Mouse (Mus musculus): ENCODE measurements around the gene Gm10322. TPM values are rescaled to one million over a fixed set of nuclear protein-coding genes. Genes with fewer than 3 reads are reported as not detected.

The Gm10322 gene
- polyA plus RNA-seq, 1 experiment: 1.5 TPM

- H3K27me3 ChIP-seq (ENCODE audit: control insufficient read depth, insufficient read depth, low read length): no peaks in the 10 kb centered on the region
- TF ChIP-seq CTCF (IDR thresholded peaks at IDR 0.05; ENCODE audit: borderline replicate concordance, control insufficient read depth, extremely low read depth, insufficient read depth, low read length, poor library complexity) (no peak), POLR2A (IDR thresholded peaks at IDR 0.05; ENCODE audit: control insufficient read depth, extremely low read depth, insufficient read depth, low read length, poor library complexity) (no peak)
- H3K27ac ChIP-seq (ENCODE audit: control insufficient read depth, insufficient read depth, low read length): no peak overlapping the region
- no peak overlapping the region for H3K4me3 ChIP-seq (ENCODE audit: control insufficient read depth, insufficient read depth, low read length)
- WGBS: 93% methylated on average over 1 of the region's 1 CpGs
- no peaks in the 10 kb centered on the region for H3K36me3 ChIP-seq (ENCODE audit: control insufficient read depth, insufficient read depth, low read length)
- peaks cover 4% of the 10 kb centered on the region for H3K4me1 ChIP-seq (replicated peaks; ENCODE audit: control insufficient read depth, insufficient read depth, low read length)
- no peak for DNase-seq
Measured at GRCm38 (mm10) chr10:59581826-59582543, 33.9 kb upstream of the Gm10322 start.

- H3K27ac ChIP-seq (ENCODE audit: control insufficient read depth, insufficient read depth, low read length): no peak overlapping the region
- H3K27me3 ChIP-seq (ENCODE audit: control insufficient read depth, insufficient read depth, low read length): no peaks in the 10 kb centered on the region
- no peaks in the 10 kb centered on the region for H3K36me3 ChIP-seq (ENCODE audit: control insufficient read depth, insufficient read depth, low read length)
Measured at GRCm38 (mm10) chr10:59585621-59586020, 30.2 kb upstream of the Gm10322 start.

GRCm38 (mm10) chr10:59586821-59587220 is 29.0 kb upstream of the Gm10322 start:
- H3K4me1 ChIP-seq (replicated peaks; ENCODE audit: control insufficient read depth, insufficient read depth, low read length): peaks cover 15% of the 10 kb centered on the region
- no peak overlapping the region for H3K4me3 ChIP-seq (ENCODE audit: control insufficient read depth, insufficient read depth, low read length)
- TF ChIP-seq CTCF (IDR thresholded peaks at IDR 0.05; ENCODE audit: borderline replicate concordance, control insufficient read depth, extremely low read depth, insufficient read depth, low read length, poor library complexity): no peak
- no peak for TF ChIP-seq POLR2A (IDR thresholded peaks at IDR 0.05; ENCODE audit: control insufficient read depth, extremely low read depth, insufficient read depth, low read length, poor library complexity)
- WGBS: 94% methylated on average over 15 of the region's 15 CpGs
- H3K27me3 ChIP-seq (ENCODE audit: control insufficient read depth, insufficient read depth, low read length): no peaks in the 10 kb centered on the region
- no peak for DNase-seq
- no peak overlapping the region for H3K27ac ChIP-seq (ENCODE audit: control insufficient read depth, insufficient read depth, low read length)
- H3K36me3 ChIP-seq (ENCODE audit: control insufficient read depth, insufficient read depth, low read length): no peaks in the 10 kb centered on the region

More at GRCm38 (mm10) chr10:59585621-59586020, 30.2 kb upstream of the Gm10322 start:
- TF ChIP-seq CTCF (IDR thresholded peaks at IDR 0.05; ENCODE audit: borderline replicate concordance, control insufficient read depth, extremely low read depth, insufficient read depth, low read length, poor library complexity) (no peak), POLR2A (IDR thresholded peaks at IDR 0.05; ENCODE audit: control insufficient read depth, extremely low read depth, insufficient read depth, low read length, poor library complexity) (no peak)
- H3K4me1 ChIP-seq (replicated peaks; ENCODE audit: control insufficient read depth, insufficient read depth, low read length): peaks cover 15% of the 10 kb centered on the region
- DNase-seq: no peak
- no peak overlapping the region for H3K4me3 ChIP-seq (ENCODE audit: control insufficient read depth, insufficient read depth, low read length)
- WGBS: 96% methylated on average over 5 of the region's 5 CpGs

- no peak for TF ChIP-seq POLR2A (IDR thresholded peaks at IDR 0.05; ENCODE audit: control insufficient read depth, extremely low read depth, insufficient read depth, low read length, poor library complexity)
- TF ChIP-seq CTCF (IDR thresholded peaks at IDR 0.05; ENCODE audit: borderline replicate concordance, control insufficient read depth, extremely low read depth, insufficient read depth, low read length, poor library complexity): no peak
- Histone ChIP-seq H3K27ac (ENCODE audit: control insufficient read depth, insufficient read depth, low read length) (no peak overlapping the region), H3K36me3 (ENCODE audit: control insufficient read depth, insufficient read depth, low read length) (no peaks in the 10 kb centered on the region), H3K27me3 (ENCODE audit: control insufficient read depth, insufficient read depth, low read length) (no peaks in the 10 kb centered on the region), H3K4me1 (replicated peaks; ENCODE audit: control insufficient read depth, insufficient read depth, low read length) (peaks cover 15% of the 10 kb centered on the region), H3K4me3 (ENCODE audit: control insufficient read depth, insufficient read depth, low read length) (no peak overlapping the region)
- WGBS: 88% methylated on average over 7 of the region's 7 CpGs
- no peak for DNase-seq
Measured at GRCm38 (mm10) chr10:59588135-59588534, 27.7 kb upstream of the Gm10322 start.

- peaks cover 20% of the 10 kb centered on the region for H3K4me1 ChIP-seq (replicated peaks; ENCODE audit: control insufficient read depth, insufficient read depth, low read length)
- no peaks in the 10 kb centered on the region for H3K27me3 ChIP-seq (ENCODE audit: control insufficient read depth, insufficient read depth, low read length)
- peak overlapping the region; percentile 61 for H3K4me3 ChIP-seq (ENCODE audit: control insufficient read depth, insufficient read depth, low read length)
- DNase-seq: peak; percentile 62
- WGBS: 6% methylated on average over 7 of the region's 7 CpGs
- H3K27ac ChIP-seq (ENCODE audit: control insufficient read depth, insufficient read depth, low read length): peak overlapping the region; percentile 60
- no peaks in the 10 kb centered on the region for H3K36me3 ChIP-seq (ENCODE audit: control insufficient read depth, insufficient read depth, low read length)
- TF ChIP-seq CTCF (IDR thresholded peaks at IDR 0.05; ENCODE audit: borderline replicate concordance, control insufficient read depth, extremely low read depth, insufficient read depth, low read length, poor library complexity) (no peak), POLR2A (IDR thresholded peaks at IDR 0.05; ENCODE audit: control insufficient read depth, extremely low read depth, insufficient read depth, low read length, poor library complexity) (no peak)
Measured at GRCm38 (mm10) chr10:59589420-59589819, 26.4 kb upstream of the Gm10322 start.

- 10% methylated on average over 13 of the region's 13 CpGs for WGBS
- peaks cover 20% of the 10 kb centered on the region for H3K4me1 ChIP-seq (replicated peaks; ENCODE audit: control insufficient read depth, insufficient read depth, low read length)
- no peaks in the 10 kb centered on the region for H3K27me3 ChIP-seq (ENCODE audit: control insufficient read depth, insufficient read depth, low read length)
- peak overlapping the region; percentile 60 for H3K27ac ChIP-seq (ENCODE audit: control insufficient read depth, insufficient read depth, low read length)
- H3K36me3 ChIP-seq (ENCODE audit: control insufficient read depth, insufficient read depth, low read length): no peaks in the 10 kb centered on the region
- H3K4me3 ChIP-seq (ENCODE audit: control insufficient read depth, insufficient read depth, low read length): peak overlapping the region; percentile 61
- TF ChIP-seq CTCF (IDR thresholded peaks at IDR 0.05; ENCODE audit: borderline replicate concordance, control insufficient read depth, extremely low read depth, insufficient read depth, low read length, poor library complexity): no peak
- TF ChIP-seq POLR2A (IDR thresholded peaks at IDR 0.05; ENCODE audit: control insufficient read depth, extremely low read depth, insufficient read depth, low read length, poor library complexity): no peak
- DNase-seq: peak; percentile 22
Measured at GRCm38 (mm10) chr10:59589856-59590255, 26.0 kb upstream of the Gm10322 start.

Data from thymus, adult 2 months (tissue).